Mouse (Mus musculus): ENCODE data around the gene Gm527. TPM values are rescaled to one million over a fixed set of nuclear protein-coding genes. Genes with fewer than 3 reads are reported as not detected.

The Gm527 gene
- polyA plus RNA-seq, 1 experiment from 2014 or later: 2.0 TPM

DNA sequence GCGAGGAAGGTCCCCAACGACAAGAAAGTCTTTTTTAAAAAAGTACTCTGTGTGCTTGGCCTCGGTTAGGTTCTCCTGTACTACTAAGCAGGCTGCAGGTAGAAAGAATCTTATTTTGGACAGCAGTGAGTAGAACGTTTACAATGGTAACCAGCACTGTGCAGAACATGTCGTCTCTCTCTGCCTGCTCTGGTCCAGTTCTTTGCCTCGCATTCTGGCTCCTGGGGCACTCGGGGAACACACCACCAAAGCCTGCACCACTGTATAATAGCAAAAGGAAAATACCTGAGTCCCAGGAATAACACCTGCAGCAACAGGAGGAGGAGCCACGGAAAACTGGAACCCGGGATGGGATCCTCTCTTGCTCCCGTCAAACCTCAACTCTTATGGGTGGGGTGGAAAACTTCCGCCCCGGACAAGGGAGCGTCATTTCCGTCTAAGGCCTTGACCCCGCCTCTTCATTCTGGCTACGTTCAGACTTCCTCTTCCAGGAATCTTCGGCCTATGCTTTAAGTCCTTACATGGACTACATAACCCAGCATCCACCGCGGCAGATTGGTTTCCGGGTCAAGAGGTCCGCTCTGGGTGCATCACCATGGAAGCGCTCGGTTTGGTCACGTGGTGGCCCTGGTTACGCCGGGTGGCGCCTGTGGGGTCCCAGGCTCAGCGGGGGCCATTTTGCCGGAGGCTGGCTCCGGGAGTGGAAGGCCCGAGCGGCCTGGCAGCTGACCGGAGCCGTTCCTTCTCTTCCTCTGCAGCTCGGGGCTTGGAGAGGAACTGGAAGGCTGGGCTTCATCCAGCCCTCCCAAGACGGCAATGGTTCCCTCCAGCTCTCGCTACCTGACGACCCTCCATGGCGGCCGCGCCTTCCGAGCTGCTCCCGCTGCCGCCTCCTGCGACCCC, 47.7 kb downstream of the Gm527 start, which contains the start of the genes Klhl28 and Togaram1:
Klhl28 (minus strand) TSS at position 411 of the 903 bp plus-strand sequence.
Togaram1 (plus strand) TSS at position 681 of the 903 bp plus-strand sequence.
- Histone ChIP-seq H3K27ac (ENCODE audit: low read length) (peak within 1 kb of the TSS; percentile 93), H3K27me3 (ENCODE audit: control insufficient read depth, insufficient read depth, low read length) (no peaks in the 10 kb centered on the region), H3K4me3 (ENCODE audit: low read length) (peak within 1 kb of the TSS; percentile 97), H3K36me3 (ENCODE audit: control insufficient read depth, insufficient read depth) (no peaks in the 10 kb centered on the region), H3K9ac (ENCODE audit: low read length) (peak within 1 kb of the TSS; percentile 94), H3K4me2 (ENCODE audit: low read depth, low read length) (peak within 1 kb of the TSS; percentile 94), H3K9me3 (replicated peaks; ENCODE audit: control insufficient read depth, low read length) (no peaks in the 10 kb centered on the region), H3K4me1 (ENCODE audit: control insufficient read depth, insufficient read depth, low read length) (peaks cover 24% of the 10 kb centered on the region)
- peak; percentile 99 for ATAC-seq (replicated peaks; ENCODE audit: extremely low read depth, insufficient read depth, low FRiP score)
- under 1% methylated on average over 42 of the region's 45 CpGs for WGBS

DNA sequence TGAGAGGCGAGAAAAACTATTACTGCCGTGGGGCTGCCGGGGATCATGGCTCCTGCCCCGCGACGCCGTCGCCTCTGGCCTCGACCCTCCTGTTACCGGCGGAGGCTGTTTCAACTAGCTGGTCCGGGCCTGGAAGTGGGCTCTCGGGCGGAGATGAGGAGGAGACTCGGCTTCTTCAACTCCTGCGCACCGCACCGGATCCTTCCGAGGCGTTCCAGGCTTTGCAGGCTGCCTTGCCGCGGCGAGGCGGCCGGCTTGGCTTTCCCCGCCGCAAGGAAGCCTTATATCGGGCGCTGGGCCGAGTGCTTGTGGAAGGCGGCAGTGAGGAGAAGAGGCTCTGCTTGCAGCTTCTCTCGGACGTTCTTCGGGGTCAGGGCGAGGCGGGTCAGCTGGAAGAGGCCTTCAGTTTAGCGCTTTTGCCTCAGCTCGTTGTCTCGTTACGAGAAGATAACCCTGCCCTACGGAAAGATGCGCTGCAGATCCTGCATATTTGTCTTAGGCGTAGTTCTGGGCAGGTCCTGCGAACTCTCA, 48.5 kb downstream of the Gm527 start:
- H3K9me3 ChIP-seq (replicated peaks; ENCODE audit: control insufficient read depth, low read length): no peaks in the 10 kb centered on the region
- H3K27me3 ChIP-seq (ENCODE audit: control insufficient read depth, insufficient read depth, low read length): no peaks in the 10 kb centered on the region
- peak overlapping the region; percentile 94 for H3K9ac ChIP-seq (ENCODE audit: low read length)
- H3K4me2 ChIP-seq (ENCODE audit: low read depth, low read length): peak overlapping the region; percentile 79
- under 1% methylated on average over 44 of the region's 44 CpGs for WGBS
- H3K4me1 ChIP-seq (ENCODE audit: control insufficient read depth, insufficient read depth, low read length): peaks cover 25% of the 10 kb centered on the region
- H3K27ac ChIP-seq (ENCODE audit: low read length): peak overlapping the region; percentile 93
- H3K4me3 ChIP-seq (ENCODE audit: low read length): peak overlapping the region; percentile 97
- peak; percentile 8 for ATAC-seq (replicated peaks; ENCODE audit: extremely low read depth, insufficient read depth, low FRiP score)
- no peaks in the 10 kb centered on the region for H3K36me3 ChIP-seq (ENCODE audit: control insufficient read depth, insufficient read depth)

DNA sequence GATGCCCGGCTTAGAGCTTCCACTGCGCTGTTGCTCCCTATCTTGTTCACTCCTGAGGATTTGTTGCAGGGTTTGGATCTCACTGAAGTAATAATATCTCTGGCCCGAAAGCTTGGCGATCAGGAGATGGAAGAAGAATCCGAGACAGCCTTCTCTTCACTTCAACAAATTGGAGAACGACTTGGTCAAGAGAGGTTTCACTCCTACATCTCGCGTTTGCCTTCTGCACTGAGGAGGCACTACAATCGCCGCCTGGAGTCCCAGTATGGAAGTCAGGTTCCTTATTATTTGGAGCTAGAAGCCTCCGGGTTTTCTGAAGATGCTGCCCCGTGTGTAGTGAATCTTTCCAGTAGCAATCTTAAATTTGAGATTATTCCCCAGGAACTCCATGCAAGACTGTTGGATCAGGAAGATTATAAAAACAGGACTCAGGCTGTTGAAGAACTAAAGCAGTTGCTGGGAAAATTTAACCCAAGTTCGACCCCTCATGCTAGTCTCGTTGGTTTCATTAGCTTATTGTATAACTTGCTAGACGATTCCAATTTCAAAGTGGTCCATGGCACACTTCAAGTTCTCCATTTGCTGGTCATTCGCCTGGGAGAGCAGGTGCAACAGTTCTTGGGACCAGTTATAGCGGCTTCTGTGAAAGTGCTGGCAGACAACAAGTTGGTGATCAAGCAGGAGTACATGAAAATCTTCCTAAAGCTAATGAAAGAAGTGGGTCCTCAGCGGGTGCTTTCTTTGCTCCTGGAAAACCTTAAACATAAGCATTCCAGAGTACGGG, 49.1 kb downstream of the Gm527 start:
- H3K4me3 ChIP-seq (ENCODE audit: low read length): peak overlapping the region; percentile 97
- no peaks in the 10 kb centered on the region for H3K27me3 ChIP-seq (ENCODE audit: control insufficient read depth, insufficient read depth, low read length)
- peak overlapping the region; percentile 79 for H3K4me2 ChIP-seq (ENCODE audit: low read depth, low read length)
- peak overlapping the region; percentile 94 for H3K9ac ChIP-seq (ENCODE audit: low read length)
- peaks cover 25% of the 10 kb centered on the region for H3K4me1 ChIP-seq (ENCODE audit: control insufficient read depth, insufficient read depth, low read length)
- peak overlapping the region; percentile 93 for H3K27ac ChIP-seq (ENCODE audit: low read length)
- no peaks in the 10 kb centered on the region for H3K36me3 ChIP-seq (ENCODE audit: control insufficient read depth, insufficient read depth)
- no peaks in the 10 kb centered on the region for H3K9me3 ChIP-seq (replicated peaks; ENCODE audit: control insufficient read depth, low read length)
- WGBS: 3% methylated on average over 19 of the region's 19 CpGs
- ATAC-seq (replicated peaks; ENCODE audit: extremely low read depth, insufficient read depth, low FRiP score): no peak

DNA sequence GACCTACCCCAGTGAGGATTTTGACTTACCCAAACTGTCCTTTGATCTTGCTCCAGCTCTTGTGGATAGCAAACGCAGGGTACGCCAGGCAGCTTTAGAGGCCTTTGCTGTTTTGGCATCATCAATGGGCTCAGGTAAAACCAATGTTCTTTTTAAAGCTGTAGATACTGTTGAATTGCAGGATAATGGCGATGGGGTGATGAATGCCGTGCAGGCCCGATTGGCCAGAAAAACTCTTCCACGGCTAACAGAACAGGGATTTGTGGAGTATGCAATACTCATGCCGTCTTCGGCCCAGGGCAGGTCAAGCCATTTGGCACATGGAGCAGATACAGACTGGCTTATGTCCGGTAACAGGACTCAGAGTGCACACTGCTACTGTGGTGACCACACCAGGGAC, 49.8 kb downstream of the Gm527 start:
- Histone ChIP-seq H3K4me2 (ENCODE audit: low read depth, low read length) (peak overlapping the region; percentile 79), H3K4me3 (ENCODE audit: low read length) (peak overlapping the region; percentile 97), H3K36me3 (ENCODE audit: control insufficient read depth, insufficient read depth) (no peaks in the 10 kb centered on the region), H3K27ac (ENCODE audit: low read length) (no peak overlapping the region), H3K9ac (ENCODE audit: low read length) (peak overlapping the region; percentile 94), H3K4me1 (ENCODE audit: control insufficient read depth, insufficient read depth, low read length) (peaks cover 30% of the 10 kb centered on the region), H3K27me3 (ENCODE audit: control insufficient read depth, insufficient read depth, low read length) (no peaks in the 10 kb centered on the region), H3K9me3 (replicated peaks; ENCODE audit: control insufficient read depth, low read length) (no peaks in the 10 kb centered on the region)
- WGBS: under 1% methylated on average over 9 of the region's 9 CpGs
- ATAC-seq (replicated peaks; ENCODE audit: extremely low read depth, insufficient read depth, low FRiP score): no peak

DNA sequence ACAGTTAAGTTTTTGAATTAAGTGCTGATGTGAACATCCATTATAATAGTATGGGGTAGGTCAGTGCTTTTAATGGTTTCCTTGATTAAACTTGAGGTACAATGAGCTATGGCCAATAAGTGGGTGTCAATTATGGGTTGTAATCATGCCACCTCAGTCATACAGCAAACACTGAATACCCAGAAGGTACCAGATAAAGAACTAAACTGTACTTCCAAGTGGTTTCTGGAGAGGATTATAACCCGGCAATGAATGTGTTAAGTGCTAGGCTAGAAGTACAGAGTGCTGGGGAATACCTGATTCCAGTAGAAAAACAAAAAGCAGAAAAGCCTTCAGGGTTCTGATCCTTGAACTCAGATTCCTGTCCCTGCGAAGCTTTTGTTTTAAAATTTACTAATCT, 50.4 kb downstream of the Gm527 start:
- Histone ChIP-seq H3K27me3 (ENCODE audit: control insufficient read depth, insufficient read depth, low read length) (no peaks in the 10 kb centered on the region), H3K9me3 (replicated peaks; ENCODE audit: control insufficient read depth, low read length) (no peaks in the 10 kb centered on the region), H3K4me3 (ENCODE audit: low read length) (peak overlapping the region; percentile 97), H3K4me1 (ENCODE audit: control insufficient read depth, insufficient read depth, low read length) (peaks cover 30% of the 10 kb centered on the region), H3K27ac (ENCODE audit: low read length) (no peak overlapping the region), H3K36me3 (ENCODE audit: control insufficient read depth, insufficient read depth) (no peaks in the 10 kb centered on the region), H3K4me2 (ENCODE audit: low read depth, low read length) (peak overlapping the region; percentile 79), H3K9ac (ENCODE audit: low read length) (peak overlapping the region; percentile 94)
- no peak for ATAC-seq (replicated peaks; ENCODE audit: extremely low read depth, insufficient read depth, low FRiP score)
- WGBS: 0% methylated on average over 2 of the region's 2 CpGs

DNA sequence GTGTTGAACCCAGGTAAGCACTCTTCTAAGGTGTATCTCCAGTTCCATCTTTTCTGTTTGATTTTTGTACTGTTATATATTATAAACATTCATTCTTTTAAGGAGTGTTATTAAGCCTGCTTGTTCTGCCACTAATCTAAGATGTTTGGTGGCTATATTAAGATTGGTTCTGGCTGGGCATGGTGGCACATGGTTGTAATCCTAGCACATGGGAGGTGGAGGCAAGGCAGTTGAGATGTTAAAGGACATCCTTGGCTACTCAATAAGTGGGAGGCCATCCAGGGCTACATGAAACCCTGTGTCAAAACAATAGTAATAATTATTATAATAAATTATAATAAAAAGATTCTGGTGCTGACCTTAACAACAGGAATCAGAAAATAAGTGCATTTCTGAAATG, 53.7 kb downstream of the Gm527 start:
- peaks cover 22% of the 10 kb centered on the region for H3K4me1 ChIP-seq (ENCODE audit: control insufficient read depth, insufficient read depth, low read length)
- H3K9me3 ChIP-seq (replicated peaks; ENCODE audit: control insufficient read depth, low read length): no peaks in the 10 kb centered on the region
- H3K4me2 ChIP-seq (ENCODE audit: low read depth, low read length): no peak overlapping the region
- no peaks in the 10 kb centered on the region for H3K36me3 ChIP-seq (ENCODE audit: control insufficient read depth, insufficient read depth)
- no peak for ATAC-seq (replicated peaks; ENCODE audit: extremely low read depth, insufficient read depth, low FRiP score)
- H3K4me3 ChIP-seq (ENCODE audit: low read length): no peak overlapping the region
- no peak overlapping the region for H3K9ac ChIP-seq (ENCODE audit: low read length)
- H3K27ac ChIP-seq (ENCODE audit: low read length): no peak overlapping the region
- no peaks in the 10 kb centered on the region for H3K27me3 ChIP-seq (ENCODE audit: control insufficient read depth, insufficient read depth, low read length)

DNA sequence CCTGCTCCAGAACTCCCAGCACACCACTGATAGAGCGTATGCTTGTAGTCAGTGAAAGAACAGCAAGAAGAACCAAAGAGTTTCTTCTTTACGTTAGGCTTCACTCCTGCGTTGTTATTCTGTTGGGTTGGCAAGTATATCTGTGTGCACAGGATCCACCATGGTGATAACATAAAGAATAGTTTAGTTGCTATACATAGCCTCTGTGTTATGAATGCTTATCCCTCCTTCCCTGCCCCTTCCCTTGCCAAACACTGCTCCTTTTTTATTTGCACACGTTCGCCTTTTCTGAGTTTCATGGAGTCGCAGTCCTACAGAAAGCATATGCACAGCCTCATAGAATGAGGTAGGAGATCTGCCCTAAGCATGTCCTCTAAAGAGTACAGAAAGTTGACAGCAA, 54.4 kb downstream of the Gm527 start:
- ATAC-seq (replicated peaks; ENCODE audit: extremely low read depth, insufficient read depth, low FRiP score): no peak
- H3K27me3 ChIP-seq (ENCODE audit: control insufficient read depth, insufficient read depth, low read length): no peaks in the 10 kb centered on the region
- no peak overlapping the region for H3K27ac ChIP-seq (ENCODE audit: low read length)
- WGBS: 55% methylated on average over 6 of the region's 6 CpGs
- no peak overlapping the region for H3K4me2 ChIP-seq (ENCODE audit: low read depth, low read length)
- no peaks in the 10 kb centered on the region for H3K9me3 ChIP-seq (replicated peaks; ENCODE audit: control insufficient read depth, low read length)
- H3K36me3 ChIP-seq (ENCODE audit: control insufficient read depth, insufficient read depth): 0 out of 2 replicates have a peak, but pooled peaks cover 2% of the 10 kb centered on the region
- no peak overlapping the region for H3K9ac ChIP-seq (ENCODE audit: low read length)
- H3K4me3 ChIP-seq (ENCODE audit: low read length): no peak overlapping the region
- H3K4me1 ChIP-seq (ENCODE audit: control insufficient read depth, insufficient read depth, low read length): peaks cover 20% of the 10 kb centered on the region
